Mouse (Mus musculus) G1E-ER4 (cell line): ENCODE data around the gene Slc29a1. TPM values are rescaled to one million over a fixed set of nuclear protein-coding genes. Genes with fewer than 3 reads are reported as not detected.

Source experiments
- GATA1 ChIP-seq: IDR thresholded peaks from one replicate; pipeline ENCODE4 v1.8.0; 2012; ENCODE audit warnings: low read length, inconsistent platforms
- polyA plus RNA-seq: library from polyadenylated mRNA; stranded (reverse); fragments of >175 nt; gene quantifications from 2 replicates; pipeline ENCODE4 v1.2.3, GENCODE M21; 2012

The Slc29a1 gene
- polyA plus RNA-seq, 1 experiment, result 136 TPM

GRCm38 (mm10) chr17:45539664-45540063 lies 59.7 kb downstream of the Slc29a1 start:
- TF ChIP-seq GATA1, result no peak

GRCm38 (mm10) chr17:45538394-45538793 lies 61.0 kb downstream of the Slc29a1 start:
- TF ChIP-seq GATA1, result no peak

GRCm38 (mm10) chr17:45536264-45536663 lies 63.1 kb downstream of the Slc29a1 start:
- TF ChIP-seq GATA1, result no peak

Other genes starting within 250 kb of the Slc29a1 start
- gene Cdc5l, start 165.9 kb downstream of the Slc29a1 start, polyA plus RNA-seq, result 4.4 and 5.0 TPM in 2 replicates
- gene Spats1, start 124.2 kb downstream of the Slc29a1 start, polyA plus RNA-seq, result not detected in 2 replicates
- gene Aars2, start 92.8 kb downstream of the Slc29a1 start, polyA plus RNA-seq, result 37.7 and 45.9 TPM in 2 replicates
- not detected in 2 replicates for gene Tcte1, start 76.2 kb downstream of the Slc29a1 start, polyA plus RNA-seq
- not detected in 2 replicates for gene Tmem151b, start 49.9 kb downstream of the Slc29a1 start, polyA plus RNA-seq
- 2.7 and 2.9 TPM in 2 replicates for gene Nfkbie, start 43.9 kb downstream of the Slc29a1 start, polyA plus RNA-seq
- gene Slc35b2, start 35.7 kb downstream of the Slc29a1 start, polyA plus RNA-seq, result 34.0 and 66.2 TPM in 2 replicates
- 319 and 874 TPM in 2 replicates for gene Hsp90ab1, start 26.3 kb downstream of the Slc29a1 start, polyA plus RNA-seq
- gene Mymx, start 2.5 kb upstream of the Slc29a1 start, polyA plus RNA-seq, result not detected in 2 replicates
- not detected in 2 replicates for gene Capn11, start 59.7 kb upstream of the Slc29a1 start, polyA plus RNA-seq
- gene Mrpl14, start 86.7 kb upstream of the Slc29a1 start, polyA plus RNA-seq, result 267 and 359 TPM in 2 replicates
- gene Tmem63b, start 87.3 kb upstream of the Slc29a1 start, polyA plus RNA-seq, result 21.1 and 21.4 TPM in 2 replicates
- 0.53 and 1.1 TPM in 2 replicates for gene 1600014C23Rik, start 134.2 kb upstream of the Slc29a1 start, polyA plus RNA-seq